Mouse (Mus musculus) adipocyte (in vitro differentiated cells): Measurements from ENCODE around the gene Alms1.
"Not testable (repeated sequence)": the region's sequence is repeated elsewhere in the genome, so short reads cannot be mapped to it uniquely, and the experiment has no call there.

Source experiments
- DNase-seq: peaks from one replicate; pipeline ENCODE4 v3.0.0-alpha.2; 2016; ENCODE audit warnings: low spot score

Gene Alms1

DNA sequence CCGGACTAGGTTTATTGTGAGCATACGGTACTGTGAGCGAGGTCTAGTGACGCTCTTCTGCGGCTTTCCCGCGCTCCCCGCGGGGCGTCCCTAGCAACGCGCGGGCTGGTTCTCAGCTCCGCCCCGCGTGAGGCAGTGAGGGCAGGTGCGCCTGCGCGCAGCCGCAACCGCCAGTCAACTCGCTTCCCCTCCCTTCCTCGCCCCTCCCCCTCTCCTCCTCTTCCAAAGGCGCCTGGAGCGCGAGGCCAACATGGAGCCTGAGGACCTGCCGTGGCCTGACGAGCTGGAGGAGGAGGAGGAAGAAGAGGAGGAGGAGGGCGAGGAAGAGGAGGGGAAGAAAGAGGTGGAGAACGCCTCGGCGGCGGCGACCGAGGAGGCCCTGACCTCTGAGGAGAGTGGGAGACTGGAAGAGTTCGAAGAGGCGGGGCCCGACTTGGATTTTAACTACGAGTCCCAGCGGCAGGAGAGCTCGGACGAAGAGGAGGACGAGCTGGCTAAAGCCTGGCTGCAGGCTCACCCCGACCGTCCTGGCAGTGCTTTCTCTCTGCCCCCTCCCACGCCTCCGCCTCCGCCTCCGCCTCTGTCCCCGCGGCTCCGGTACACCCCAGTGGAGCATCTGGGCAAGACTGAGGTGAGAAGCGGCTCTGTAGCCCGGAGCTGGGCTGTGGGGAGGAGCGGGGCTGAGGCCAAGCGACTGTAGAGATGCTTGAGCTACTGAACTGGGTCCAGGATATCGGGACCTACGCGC, at the start of gene Alms1:
Gene Alms1, plus strand, starts transcription at position 136 of the 748 bp plus-strand sequence.
- peak; percentile 96 for DNase-seq

GRCm38 (mm10) chr6:85543351-85544175, 43.8 kb upstream of the Alms1 start:
- no peak for DNase-seq

GRCm38 (mm10) chr6:85544251-85544881, 43.0 kb upstream of the Alms1 start:
- DNase-seq: no peak

GRCm38 (mm10) chr6:85547642-85548041, 39.7 kb upstream of the Alms1 start:
- no peak for DNase-seq

GRCm38 (mm10) chr6:85562374-85562773, 25.0 kb upstream of the Alms1 start:
- DNase-seq: no peak

DNA sequence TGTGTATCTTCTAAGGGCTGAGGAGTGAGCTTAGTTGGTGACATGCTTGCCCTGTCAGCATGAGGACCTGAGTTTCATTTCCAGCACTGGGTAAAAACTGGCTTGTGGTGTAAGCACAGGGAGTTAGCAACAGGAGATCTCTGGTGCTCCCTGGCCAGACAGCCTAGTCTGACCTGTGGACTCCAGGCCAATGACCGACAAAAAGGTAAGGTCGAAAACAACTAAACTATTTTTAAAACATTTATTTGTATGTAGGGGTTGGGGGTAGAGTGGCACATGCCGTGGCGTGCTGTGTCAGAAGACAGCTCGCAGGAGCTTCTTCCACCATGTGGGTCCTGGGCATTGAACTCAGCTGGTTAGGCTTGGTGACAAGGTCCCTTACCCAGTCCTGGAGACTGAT, 14.5 kb upstream of the Alms1 start:
- no peak for DNase-seq

DNA sequence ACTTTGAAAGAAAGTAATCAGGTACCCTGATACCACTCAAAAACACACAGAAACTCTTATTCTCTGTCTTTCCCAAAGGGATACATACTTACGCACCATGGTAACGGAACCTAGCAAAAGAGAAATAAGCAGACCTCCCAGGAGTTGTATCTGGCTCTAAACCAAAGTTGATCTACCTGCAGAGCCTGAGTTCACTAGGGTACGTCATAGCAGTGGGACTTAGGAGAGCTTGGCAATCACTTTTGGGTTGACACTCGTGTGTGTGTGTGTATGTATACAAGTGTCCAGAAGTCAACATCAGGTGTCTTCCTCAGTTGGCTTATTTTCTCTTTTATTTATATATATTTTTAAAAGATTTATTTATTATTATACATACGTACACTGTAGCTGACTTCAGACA, 5.6 kb upstream of the Alms1 start:
- no peak for DNase-seq

- no peak for DNase-seq
Measured at GRCm38 (mm10) chr6:85584612-85585011, 2.7 kb upstream of the Alms1 start.

DNA sequence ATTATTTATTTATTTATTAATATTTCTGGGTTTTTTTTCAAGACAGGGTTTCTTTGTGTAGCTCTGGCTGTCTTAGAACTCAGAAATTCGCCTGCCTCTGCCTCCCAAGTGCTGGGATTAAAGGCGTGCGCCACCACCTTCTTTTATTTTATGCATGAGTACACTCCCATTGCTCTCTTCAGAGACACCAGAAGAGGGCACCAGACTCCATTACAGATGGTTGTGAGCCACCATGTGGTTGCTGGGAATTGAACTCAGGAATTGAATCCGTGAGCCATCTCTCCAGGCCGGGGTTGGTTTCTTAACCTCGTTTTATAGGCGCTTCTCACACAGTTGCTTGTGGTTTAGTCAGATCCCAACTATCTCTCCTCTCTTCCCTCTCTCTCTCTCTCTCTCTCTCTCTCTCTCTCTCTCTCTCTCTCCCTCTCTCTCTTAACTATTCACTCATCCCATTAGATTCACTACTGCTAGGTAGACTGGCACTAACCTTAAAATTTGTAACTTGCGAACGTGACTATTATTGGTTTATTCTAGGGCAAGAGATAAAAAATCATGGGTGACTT, 445 bp upstream of the Alms1 start:
- no peak for DNase-seq

DNA sequence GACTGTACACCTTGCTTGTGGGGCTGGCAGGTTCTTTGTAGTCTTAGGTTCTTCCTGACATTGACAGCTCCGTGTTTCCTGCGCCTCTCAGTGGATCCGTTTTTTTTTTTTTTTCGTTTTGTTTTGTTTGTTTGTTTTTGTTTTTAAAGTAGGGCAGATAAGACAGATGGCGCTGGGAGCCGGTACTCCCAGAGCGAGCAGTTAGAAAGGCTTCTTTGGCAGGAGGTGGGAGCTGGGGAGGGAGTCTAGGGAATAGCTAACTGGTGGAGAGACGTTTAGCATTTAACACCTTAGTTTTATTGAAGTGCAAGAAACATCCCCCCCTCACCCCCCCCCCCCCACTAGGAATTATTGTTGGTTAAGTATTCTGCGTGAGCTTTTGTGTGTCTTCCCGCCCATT, 833 bp downstream of the Alms1 start:
- peak; percentile 33 for DNase-seq

DNA sequence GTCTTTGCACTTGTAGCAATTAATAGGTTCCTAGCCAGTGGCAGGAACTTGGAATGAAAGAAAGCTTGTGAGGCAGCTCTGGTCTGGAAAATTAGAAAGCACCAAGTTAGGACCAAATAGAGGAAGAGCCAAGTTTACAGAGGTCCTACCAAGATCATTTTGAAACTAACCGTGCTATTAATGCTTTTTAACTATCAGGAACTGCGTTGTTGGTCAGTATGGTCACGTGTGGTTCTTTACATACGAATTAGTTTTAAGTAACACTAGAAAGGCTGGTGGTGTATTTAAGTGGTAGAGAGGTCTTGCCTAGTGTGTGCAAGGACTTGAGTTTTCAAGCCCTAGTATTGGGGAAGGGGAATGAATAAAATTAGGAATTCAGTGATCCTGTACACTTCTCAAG, 1.2 kb downstream of the Alms1 start:
- no peak for DNase-seq

DNA sequence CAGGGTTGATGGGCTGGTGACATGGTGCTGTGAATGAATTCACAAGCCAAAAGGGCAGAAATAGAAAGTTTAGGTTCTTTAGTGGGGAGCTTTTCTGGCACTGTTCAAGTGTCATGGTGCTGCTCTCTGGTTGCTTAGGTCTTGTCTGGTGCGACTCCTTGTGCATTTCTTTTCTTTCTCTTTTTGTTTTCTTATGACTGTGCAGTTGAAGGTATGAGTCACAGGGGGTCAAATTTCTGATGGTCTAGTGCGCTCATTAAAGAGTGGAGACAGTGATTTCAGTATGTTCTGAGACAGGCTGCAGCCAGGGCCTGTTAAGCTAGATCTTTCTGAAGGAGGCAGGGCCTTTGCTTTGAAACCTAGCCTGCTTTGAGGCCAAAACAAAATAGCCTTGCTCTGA, 2.8 kb downstream of the Alms1 start:
- no peak for DNase-seq

- no peak for DNase-seq
Measured at GRCm38 (mm10) chr6:85599310-85599709, 12.0 kb downstream of the Alms1 start.

DNA sequence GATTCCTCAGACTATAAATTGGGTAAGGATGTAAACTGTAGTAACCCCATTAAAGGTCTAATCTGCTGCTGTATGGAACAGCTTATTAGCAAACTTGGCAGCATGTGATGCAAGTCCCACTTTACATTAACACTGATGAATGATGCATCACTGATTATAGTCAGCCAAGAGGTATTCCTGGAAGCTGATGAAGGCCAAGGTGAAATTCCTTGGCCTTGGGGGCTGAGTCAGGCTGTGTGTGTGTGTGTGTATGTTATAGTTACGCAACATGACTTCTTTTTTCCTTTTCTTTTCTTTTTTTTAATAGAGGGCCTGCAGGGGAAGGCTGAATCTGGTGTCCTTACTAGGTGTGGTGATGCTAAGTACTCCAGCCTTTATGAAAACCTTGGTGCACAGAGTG, 23.2 kb downstream of the Alms1 start:
- no peak for DNase-seq

GRCm38 (mm10) chr6:85620826-85621225, 33.5 kb downstream of the Alms1 start:
- DNase-seq: peak; percentile 37

DNA sequence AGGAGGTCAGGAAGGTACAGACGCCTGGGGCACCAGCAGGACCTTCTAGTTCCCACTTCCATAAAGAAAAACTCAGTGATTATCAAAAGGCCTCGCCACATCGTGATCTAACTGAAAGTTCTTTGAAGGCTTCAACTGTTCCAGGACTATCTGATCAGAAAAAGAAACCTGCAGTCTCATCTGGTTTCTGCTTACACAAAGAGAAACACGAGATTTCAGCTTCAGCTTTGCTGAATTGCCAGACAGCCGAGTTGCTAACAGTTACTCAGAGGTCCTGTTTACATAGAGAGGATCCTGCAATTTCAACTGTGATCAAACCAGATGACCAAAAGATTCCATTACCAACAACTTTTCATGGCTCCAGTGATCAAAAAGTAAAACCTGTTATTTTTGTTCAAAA, 34.3 kb downstream of the Alms1 start:
- DNase-seq: no peak

DNA sequence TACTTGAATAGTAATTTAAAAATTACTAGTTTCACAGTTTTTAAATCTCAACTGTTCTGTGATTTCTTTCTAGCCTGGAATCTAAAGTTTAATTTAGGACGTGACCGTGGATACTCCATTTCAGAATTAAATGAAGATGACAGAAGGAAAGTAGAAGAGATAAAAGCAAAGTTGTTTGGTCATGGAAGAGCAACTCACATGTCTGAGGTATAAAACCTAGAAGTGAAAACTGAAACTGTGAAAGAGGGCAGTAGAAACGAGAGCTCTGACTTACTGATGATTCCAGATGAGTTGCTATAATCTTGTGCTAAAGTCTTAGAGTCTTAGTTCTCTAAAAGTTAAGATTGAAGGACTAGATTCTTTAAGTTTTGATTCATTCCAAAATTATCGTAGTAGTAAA, 37.2 kb downstream of the Alms1 start:
- DNase-seq: no peak

DNA sequence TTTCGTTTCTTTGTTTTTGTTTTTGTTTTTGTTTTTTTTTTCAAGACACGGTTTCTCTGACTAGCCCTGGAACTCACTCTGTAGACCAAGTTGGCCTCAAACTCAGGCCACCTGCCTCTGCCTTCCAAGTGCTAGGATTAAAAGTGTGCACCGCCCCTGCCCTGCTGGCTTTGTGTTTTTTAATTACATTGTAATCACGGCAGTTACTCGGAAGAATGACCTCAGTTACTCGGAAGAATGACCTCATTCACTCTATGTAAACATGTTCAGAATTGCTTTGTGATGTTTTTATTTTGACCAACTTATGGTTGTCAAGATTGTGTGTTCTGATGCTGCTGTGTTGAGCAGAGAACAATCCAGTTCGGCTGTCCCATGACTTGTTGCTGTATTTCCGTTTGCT, 45.8 kb downstream of the Alms1 start:
- DNase-seq: no peak

DNA sequence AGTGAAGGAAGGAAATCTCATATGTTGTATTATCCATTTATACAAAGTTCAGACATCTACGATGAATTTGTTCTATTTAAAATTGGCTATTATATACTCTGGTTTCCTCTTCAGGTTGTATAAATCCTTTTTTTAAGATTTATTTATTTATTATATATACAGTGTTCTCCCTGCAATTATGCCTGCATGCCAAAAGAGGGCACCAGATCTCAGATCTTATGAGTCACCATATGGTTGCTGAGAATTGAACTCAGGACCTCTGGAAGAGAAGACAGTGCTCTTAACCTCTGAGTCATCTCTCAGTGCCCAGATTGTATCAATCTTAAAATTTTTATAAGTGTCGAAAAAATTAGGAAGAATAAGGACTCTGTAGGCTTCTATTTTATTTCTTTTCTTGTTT, 65.9 kb downstream of the Alms1 start:
- DNase-seq: peak; percentile 57

DNA sequence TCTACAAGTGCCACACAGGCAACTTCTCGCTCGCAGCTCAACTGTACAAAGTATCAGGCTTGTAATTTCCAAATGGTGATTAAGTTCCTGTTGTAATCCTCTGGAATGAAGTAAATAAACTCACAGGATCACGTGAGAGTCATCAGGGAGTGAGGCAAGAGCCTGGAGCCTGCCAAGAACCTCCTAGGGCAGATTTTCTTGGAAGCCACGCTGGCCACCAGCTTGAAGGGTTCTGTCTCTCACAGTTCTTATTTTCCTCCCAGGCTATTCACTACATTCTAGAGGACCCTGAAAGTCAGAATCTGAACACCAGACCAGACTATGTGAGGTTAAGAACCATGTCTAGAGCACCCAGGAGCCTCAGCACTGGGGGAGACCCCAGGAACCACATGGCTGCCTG, 114.6 kb downstream of the Alms1 start:
- DNase-seq: peak; percentile 95

DNA sequence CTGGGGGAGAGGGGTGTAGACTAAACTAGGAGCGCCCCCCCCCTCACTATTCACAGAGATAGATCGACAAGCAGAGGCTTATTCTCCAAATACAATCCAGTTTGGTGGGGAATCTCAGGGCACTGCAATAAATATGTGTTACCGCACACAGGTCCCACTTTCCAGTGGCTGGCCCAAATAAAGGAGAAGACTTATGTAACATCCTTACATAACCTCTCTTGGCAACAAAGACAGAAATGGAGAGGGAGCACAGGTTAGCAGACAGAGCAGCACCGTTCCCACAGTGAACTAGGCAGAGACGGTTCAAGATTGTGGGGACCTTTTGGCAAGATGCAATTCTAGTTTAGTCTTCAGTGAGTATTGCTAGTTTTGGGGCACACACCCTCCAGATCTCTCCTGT, 121.9 kb downstream of the Alms1 start:
- not testable (repeated sequence) for DNase-seq

GRCm38 (mm10) chr6:85709607-85710006, 122.3 kb downstream of the Alms1 start:
- DNase-seq: not testable (repeated sequence)

DNA sequence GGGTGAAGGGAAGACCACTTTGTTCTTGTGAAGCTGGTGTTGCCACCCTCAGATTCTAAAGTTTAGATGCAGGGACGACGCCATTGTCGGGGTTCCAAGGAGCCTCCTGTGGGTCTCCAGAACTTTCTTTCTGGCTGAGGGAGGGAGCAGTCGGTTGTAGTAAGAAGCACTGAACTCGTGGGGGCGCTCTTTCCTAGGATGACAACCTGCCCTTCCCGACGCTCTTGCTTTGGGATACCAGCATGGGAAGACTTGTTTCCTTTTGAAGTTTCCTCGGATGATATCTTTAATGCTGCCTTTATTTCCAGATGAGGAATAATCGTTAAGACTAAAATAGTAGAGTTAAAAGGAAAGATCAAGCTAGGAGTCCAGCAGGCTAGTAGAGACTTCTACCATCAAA, 125.8 kb downstream of the Alms1 start, which contains the start of gene Nat8f7:
Gene Nat8f7, minus strand, starts transcription at position 101 of the 400 bp plus-strand sequence.
- peak; percentile 57 for DNase-seq
